Mouse (Mus musculus) forelimb bud, embryonic 11.5 days (tissue): ENCODE data around the gene BC067074.
A peak's percentile ranks its signal among the peaks of the same experiment; 100 is the strongest.
"Not testable (repeated sequence)": the region's sequence is repeated elsewhere in the genome, so short reads cannot be mapped to it uniquely, and the experiment has no call there.

Experiments used
- DNase-seq: peaks from one replicate; pipeline ENCODE4 v3.0.0-alpha.2; 2012; ENCODE audit warnings: low read depth, low spot score

Gene BC067074

DNA sequence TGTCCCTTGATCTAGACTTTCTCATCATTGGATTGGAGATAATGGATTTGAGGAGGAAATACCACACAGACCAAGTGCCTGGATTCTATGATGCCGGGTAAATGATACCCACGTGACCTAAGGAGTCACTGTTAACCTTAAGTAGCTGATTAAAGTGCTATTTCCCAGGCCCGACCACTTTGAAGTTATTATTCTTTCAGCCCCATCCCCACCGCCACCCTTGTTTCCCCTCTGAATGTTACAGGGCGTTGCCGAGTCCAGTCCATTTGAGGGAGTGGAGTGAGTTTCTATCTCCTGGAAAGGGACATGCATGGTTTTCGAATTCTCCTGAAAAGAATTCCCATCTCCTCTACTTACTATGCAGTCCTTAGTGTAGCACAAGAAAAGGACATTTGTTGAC is 84.7 kb downstream of the BC067074 start:
- DNase-seq: no peak

DNA sequence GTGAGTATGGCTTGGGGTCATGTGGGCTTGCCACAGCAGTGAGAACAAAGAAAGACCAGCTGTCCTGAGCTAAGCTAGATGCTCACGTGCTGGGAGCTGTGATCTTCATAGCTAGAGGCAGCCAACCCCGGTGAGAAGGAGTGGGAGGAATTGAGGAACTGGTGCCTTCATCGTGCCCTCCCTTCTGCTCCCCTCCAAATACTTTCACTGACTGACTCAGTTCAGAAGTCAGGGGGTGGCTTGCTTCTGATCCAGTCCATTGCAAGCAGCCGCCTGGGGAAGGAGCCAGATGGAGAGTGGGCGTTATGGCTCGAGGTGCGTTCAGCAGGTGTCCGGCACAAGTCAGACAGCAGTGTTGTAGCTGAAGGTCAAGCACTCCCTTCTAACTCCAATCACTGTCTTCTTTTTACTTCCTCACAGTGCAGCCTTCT is 86.0 kb downstream of the BC067074 start:
- no peak for DNase-seq

DNA sequence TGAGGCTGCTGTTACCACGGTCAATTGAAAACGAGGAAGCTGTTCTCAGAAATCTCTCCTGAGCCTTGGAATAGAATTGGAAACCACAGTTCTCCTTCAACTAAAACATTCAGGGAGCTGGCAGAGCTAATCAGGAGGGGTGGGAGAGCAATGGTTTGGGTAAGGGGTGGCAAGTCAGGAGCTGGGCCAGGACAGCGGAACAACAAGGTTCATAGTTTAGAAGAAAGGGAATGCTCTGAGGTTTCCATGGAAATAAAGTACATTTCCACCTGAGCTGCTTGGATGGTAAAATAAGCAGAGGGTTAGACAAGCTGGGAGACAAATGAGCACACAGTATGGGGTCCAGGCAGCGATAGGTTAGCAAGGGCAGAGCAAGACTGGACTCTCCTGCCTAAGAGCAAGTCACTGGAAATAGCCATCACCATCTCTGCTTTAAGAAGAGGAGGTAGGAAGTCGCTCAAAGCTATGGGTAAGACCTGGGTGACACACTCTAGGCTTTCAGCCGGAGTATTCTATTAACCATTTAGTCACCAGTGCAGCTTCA is 86.9 kb downstream of the BC067074 start:
- DNase-seq: no peak

DNA sequence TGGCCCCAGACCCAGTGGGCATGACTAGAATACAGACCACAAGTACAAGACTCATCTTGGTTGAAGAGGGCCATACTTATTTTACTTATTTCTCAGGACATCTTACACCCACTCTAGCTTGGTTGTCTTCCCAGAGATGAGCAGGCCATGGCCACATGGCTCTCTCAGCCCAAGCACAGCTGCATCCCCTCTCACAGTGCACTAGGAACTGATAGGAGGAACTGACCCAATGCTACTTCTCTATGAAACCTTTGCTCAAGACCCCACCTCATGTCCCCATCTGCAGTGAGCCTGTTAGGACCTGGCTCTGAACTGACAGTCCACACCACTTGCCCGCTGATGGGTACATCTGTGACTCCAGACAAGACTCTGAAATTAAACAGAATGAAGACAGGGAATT is 88.8 kb downstream of the BC067074 start:
- DNase-seq: no peak

DNA sequence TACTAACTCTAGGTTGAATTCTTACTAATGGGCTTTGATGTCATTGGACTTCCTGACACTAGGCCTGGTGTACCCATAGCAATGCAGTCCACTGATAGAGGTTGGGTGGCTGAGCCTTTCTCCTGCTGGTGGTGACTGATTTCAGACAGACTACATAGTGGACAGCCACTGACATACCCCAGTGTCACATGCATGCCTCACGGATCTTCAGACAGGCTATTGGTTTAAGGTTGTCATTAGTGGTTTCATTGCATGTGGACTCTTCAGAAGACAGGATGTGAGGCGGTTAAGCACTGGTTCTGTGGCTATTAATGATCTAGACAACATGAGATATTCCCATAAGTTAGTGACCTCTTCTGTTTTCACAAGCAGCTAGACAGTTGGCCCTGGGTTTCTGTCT is 89.2 kb downstream of the BC067074 start:
- no peak for DNase-seq

DNA sequence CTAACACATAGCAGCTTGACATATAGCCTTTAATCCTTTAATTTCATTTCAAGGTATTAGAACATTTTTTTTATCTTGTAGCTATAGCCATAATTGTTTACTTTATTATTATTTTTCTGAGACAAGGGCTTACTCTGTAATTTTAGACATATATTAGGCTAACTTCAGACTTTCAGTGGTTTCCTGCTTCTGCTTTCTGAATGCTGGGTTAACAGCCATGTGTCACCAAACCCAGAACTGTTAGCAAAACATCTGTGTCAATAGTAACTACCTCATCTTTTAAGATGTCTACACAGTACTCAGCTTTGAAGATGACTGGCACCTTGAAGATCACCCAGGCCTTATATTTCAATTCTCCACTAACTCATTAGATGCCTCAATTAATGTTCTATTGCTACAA is 89.8 kb downstream of the BC067074 start:
- not testable (repeated sequence) for DNase-seq

DNA sequence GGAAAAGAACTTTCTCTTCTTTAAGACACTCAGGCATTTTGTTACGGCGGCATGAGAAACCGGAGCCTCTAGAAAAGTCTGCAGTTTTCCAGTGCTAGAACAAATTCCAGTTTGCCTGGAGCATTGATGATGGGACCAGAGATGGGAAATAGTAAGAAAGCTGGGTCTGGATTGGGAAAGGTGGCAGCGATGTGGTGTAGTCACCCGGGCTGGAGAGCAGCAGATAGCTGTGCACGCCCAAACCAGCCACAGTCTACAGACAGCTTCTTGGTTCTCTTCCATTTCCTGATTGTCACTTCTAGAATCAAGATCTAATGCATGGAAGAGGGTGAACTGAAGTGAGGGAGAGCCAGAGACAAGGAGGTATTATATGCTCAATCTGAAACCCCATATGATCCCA is 100.4 kb downstream of the BC067074 start:
- no peak for DNase-seq

DNA sequence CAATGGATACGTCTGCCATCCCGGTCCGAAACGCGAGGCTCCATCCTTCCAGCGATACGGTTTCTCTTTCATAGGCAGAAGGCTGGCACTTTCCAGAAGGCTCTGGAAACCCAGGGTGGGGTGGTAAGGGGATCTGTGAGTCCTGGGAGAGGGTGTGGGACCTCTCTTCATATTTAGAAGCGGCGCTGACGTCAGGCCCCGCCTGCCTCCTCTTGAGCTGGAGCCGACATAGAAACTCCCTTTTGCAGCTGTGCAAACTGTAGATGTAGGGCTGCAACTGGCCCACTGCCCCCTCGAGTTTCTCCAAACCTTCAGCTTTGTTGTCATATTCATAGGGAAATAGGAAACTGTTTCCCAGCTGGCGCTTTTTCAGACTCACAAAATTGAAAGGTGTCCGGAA is 101.6 kb downstream of the BC067074 start:
- DNase-seq: no peak

DNA sequence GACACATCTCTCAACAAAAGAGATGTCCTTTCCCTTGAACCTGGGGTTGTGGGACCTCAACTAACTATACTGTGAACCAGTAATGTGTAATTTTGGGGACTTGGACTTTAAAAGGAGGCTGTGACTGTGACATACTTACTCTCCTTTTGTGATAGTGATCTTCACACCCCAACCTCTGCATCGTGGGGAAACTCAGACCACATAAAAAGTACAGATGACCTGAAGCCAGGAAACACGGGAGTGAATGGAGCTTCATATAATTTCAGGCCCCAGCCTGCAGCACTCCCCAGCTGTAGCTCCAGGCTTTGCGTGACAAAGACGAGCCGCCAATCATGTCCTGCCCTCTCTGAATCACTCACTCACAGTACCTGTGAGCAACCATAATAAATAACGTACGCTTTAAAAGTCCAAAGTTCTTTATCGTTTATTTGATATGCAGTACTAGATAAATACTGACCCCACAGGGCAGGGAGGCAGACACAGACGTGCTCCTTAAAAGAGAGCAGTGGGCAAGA is 104.1 kb downstream of the BC067074 start:
- no peak for DNase-seq

DNA sequence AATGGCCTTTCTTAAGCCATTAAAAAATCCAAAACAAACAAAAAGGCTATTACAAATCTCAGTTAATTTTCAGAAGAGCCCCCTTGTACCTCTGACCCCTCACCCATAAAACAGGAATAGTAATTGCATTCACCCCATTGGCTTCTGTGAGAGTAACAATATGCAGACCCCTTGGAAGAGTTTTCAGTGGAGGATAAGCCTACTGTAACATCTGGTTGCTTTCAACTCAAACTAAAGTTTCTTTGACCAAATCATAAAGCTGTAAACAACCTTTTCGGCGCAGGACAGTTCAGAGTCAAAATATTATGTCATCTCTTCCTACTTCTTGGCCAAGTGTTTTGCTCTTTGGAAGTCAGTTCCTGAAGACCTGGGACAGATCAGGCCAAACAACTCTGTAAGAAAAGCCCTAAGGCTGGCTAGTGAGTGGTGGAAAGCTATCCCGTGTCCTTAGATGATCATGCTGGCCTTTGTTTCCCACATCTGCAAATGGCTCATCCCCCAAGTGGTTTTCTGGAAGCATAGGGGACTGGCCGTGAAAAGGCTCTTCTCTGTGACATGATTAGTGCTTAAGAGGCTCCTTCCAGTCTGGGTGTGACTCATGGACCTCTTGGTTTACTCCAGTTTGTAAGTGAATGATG is 108.5 kb downstream of the BC067074 start:
- no peak for DNase-seq

DNA sequence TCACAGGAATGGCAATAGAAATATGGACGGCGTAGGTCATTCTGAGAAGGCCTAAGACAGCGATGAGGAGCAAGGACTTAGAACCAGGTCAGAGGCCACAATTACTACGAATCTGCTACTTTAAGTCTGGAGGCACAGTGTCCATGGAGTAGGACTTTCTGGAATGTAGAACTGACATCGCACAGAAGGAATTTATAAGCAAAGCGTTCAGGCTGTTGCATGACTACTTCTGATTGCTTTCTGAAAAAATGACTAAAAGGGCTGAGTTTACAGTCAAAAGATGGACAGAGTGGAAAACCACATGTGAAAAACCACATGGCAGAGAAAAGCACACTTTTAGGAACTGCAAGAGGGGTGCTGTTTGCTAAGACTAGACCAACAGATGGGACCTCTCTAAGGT is 110.7 kb downstream of the BC067074 start:
- no peak for DNase-seq

DNA sequence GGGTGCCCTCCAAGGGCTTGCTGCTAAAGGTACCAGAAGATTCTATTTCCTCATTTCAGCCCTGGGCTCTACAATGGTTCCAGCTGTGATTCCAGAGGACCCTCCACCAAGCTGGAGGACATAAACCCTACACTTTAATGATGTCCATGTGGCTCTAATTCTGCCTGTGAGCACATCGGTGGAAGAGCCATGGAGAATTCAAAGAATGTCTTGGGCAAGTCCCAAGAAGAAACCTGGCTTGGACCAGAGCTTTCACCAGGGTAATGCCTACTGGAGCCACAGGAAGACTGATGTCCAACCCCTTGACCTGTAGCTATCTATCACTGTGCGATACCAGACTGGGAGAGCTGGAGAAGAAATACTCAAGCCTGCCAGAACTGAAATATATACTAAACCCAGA is 111.2 kb downstream of the BC067074 start:
- DNase-seq: peak; percentile 21

DNA sequence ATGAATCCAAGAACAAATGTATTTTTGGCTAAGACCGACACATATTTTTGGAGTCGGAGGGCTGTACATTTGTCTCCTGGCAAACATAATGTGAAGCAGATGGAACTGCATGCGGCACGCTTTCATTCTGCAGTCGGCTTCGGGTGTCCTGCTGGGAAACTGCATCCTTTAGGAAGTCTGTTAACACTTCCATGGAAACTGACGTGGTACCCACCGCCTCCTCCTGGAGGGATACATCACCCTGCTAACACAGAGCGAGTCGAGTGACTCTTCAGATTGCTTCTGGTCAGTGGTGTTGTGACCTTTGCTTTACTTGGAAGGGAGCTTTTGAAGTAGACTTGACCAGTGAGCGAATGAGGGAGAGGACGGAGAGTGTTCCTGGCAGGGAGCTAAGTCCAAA is 117.0 kb downstream of the BC067074 start:
- DNase-seq: peak; percentile 67

DNA sequence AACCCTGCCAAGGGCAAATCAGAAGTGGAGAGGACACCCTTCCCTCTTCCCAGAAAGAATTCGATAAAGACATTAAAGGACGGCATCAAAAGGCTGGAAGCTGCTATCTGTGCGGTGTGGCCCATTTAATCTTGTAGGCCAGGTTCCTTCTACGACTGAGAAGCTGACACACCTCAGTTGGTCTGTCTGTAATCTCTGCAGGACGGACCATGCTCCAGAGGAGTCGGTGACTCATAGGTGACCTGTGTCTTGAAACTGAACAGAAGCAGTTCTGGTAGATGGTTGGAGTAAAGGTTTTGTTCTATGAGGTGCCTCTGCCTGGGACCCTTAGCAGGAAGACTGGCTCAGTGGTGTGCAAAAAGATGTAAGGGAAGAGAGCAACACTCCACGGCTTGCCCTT is 122.6 kb downstream of the BC067074 start:
- no peak for DNase-seq

DNA sequence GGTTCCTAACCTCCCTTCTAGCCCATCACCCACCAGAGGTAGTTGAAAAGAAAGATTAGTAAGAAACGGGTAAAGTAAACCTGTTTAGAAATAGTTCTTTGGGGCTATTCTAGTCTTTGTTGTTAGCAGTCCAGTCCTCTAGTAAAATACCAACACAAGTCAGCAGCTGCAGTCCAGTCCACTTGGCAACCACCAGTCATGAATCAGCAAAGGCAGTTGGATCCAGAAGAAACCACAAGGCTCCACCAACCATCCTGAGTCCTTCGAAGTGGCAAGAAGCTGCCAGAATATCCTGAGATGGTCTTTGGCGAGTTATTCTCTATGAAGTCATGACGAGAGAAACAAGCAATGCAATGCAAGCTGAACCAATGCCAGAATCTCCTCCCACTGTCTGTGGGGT is 124.0 kb downstream of the BC067074 start:
- DNase-seq: no peak

DNA sequence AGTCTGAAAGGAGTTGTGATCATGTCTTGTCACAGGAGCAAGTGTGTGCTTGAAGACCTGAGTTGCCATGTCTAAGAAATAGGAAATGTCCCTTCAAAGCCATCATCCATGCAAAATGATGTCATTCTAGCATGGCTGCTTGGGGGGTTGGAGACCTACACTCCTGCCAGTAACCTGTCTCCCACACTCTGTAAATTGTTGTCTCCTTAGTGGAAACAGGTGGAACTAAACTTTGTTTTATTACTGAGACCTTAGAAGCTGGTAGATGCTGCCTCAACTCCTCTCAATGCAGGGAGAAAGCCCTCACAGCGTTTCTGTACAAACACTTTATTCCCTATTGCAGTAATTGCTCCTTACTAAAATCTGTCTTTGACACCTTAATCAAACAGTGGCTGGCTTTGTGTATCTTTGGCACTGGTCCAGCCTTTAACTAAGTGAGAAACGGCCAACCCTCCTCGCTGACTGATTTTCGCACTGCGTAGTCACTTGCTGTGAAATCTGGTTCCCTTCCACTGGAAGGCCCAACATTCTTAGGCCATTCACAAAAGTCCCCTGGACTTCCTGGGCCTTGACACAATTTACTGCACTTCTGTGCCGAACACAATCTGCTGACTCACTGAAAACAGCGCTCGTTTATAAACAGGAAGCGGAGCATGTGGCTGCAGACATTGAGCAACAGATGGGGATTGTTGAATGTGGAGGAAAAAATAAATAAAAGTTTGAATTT is 125.0 kb downstream of the BC067074 start:
- peak; percentile 68 for DNase-seq

DNA sequence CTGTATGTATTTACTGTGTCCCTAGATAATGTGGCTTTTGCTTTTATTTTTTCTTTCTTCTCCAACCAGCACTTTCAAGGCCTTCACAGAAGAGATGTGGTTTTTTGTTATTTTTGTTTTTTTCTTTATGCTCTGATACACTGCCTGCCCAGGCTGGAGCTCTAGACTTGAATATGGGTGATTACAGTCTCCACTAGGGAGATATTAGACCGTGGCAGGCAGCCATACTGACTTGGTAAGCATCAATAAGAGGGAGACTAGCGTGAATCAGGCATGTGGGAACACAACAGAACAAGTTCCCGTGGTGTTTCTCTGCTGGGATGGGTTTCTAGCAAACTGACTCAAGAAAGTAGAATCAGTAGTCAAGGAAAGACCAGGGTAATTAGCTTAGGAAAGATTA is 125.7 kb downstream of the BC067074 start:
- DNase-seq: no peak

DNA sequence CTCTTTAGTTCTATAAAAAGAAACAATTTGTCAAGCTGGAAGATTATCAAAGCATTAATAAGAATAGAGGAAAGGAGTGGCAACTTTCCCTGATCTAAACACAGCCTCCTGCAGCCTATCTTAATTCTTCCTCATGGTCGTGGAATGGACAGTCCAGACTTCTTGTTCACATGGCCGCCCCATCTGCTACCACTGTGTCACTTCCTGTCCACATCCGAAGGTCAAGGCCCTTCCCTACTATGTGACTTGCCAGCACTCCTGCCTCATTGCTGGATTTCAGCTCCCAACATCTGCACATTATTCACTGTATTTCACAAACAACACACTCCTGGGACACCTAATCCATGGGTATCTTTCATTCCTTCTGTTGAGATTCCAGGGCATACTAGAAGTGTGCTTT is 128.5 kb downstream of the BC067074 start:
- no peak for DNase-seq

DNA sequence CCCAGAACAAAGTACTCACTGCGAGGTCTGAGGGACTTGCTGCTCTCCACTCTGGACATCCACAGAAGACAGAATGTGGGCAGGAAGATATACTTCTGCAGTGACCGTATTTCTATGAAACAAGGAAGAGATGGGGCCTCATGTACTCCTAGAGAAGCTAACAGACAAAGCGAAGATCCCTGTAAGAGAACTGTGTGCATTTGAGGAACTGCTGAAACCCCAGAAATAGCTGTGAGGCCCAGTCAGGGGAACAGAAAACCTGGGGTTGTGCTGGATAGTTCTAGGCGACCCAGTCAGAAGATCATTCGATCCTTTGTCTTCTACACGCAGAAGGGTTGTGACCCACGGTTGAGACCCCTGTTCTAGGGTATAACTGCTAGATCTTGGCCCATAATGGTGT is 130.9 kb downstream of the BC067074 start:
- DNase-seq: no peak

DNA sequence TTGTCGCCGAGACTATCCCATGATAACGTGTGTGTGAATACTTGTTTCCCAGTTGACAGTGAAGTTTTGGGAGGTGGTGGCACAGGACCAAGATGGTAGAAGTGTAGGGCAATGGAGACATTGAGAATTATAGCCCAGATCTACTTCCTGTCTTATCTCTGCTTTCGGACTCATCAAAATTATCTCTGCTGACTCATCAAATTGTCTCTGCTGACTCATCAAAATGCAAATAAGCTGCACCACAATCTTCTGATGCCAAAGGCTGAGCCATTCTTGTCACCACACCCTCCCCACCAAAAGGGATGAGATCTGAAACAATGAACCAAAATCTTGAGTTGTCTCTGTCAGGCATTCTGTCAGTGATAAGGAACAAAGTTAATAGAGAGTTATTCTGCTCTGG is 132.9 kb downstream of the BC067074 start:
- no peak for DNase-seq
